Mouse (Mus musculus) MEL (cell line): ENCODE results near the gene Acox3. TPM values are rescaled to one million over a fixed set of nuclear protein-coding genes. Genes with fewer than 3 reads are reported as not detected.

ENCODE experiments used
- DNase-seq: peaks from one replicate; pipeline ENCODE4 v3.0.0; 2011; ENCODE audit warnings: low read depth, low spot score
- H3K27ac ChIP-seq: 2 replicates; pipeline ENCODE4 v1.5.1; 2012; ENCODE audit warnings: low read depth, mild to moderate bottlenecking, control low read depth, low read length, moderate library complexity; ENCODE audit not compliant: control insufficient read depth
- H3K27me3 ChIP-seq, 2 experiments: fragments of 150-350 bp in 1 of 2; sonication (generic) in 1 of 2; 2 replicates each; pipeline ENCODE4 v1.6.1; 2012; ENCODE audit warnings: low read length in 2 of 2, mild to moderate bottlenecking in 2 of 2, improper control_type of control experiment in 1 of 2, moderate library complexity in 1 of 2; ENCODE audit not compliant: insufficient read depth in 2 of 2, control insufficient read depth in 1 of 2
- H3K36me3 ChIP-seq, 2 experiments: 2 replicates each; pipeline ENCODE4 v1.6.1; 2012 to 2014; ENCODE audit warnings: low read length in 2 of 2, improper control_type of control experiment in 1 of 2, inconsistent platforms in 1 of 2, mild to moderate bottlenecking in 1 of 2; ENCODE audit not compliant: insufficient read depth in 2 of 2, control insufficient read depth in 1 of 2
- H3K4me1 ChIP-seq, 2 experiments: fragments of 150-350 bp in 1 of 2; sonication (generic) in 1 of 2; 2 replicates each; pipeline ENCODE4 v1.6.1; 2012; ENCODE audit warnings: low read length in 2 of 2, improper control_type of control experiment in 1 of 2, mild to moderate bottlenecking in 1 of 2; ENCODE audit not compliant: insufficient read depth in 2 of 2, control insufficient read depth in 1 of 2
- H3K4me3 ChIP-seq, 2 experiments: fragments of 150-350 bp in 1 of 2; sonication (generic) in 1 of 2; 2 replicates each; pipeline ENCODE4 v1.5.1; 2012; ENCODE audit warnings: low read depth in 2 of 2, low read length in 2 of 2, mild to moderate bottlenecking in 2 of 2, moderate library complexity in 2 of 2, control low read depth in 1 of 2, improper control_type of control experiment in 1 of 2; ENCODE audit not compliant: control insufficient read depth in 1 of 2, insufficient read depth in 1 of 2
- H3K79me2 ChIP-seq: 2 replicates; pipeline ENCODE4 v1.6.1; 2012; ENCODE audit warnings: mild to moderate bottlenecking, low read length, moderate library complexity; ENCODE audit not compliant: control insufficient read depth, poor library complexity, insufficient read depth
- H3K9ac ChIP-seq: 2 replicates; pipeline ENCODE4 v1.6.1; 2012; ENCODE audit warnings: low read depth, mild to moderate bottlenecking, control low read depth, low read length, moderate library complexity; ENCODE audit not compliant: control insufficient read depth, poor library complexity, severe bottlenecking
- H3K9me3 ChIP-seq: fragments of 150-350 bp; sonication (generic); replicated peaks from 2 replicates; pipeline ENCODE4 v1.6.1; 2012; ENCODE audit warnings: mild to moderate bottlenecking, low read length, improper control_type of control experiment, moderate library complexity; ENCODE audit not compliant: insufficient read depth
- BHLHE40 ChIP-seq: IDR thresholded peaks from 2 replicates; pipeline ENCODE4 v1.6.1; 2012; ENCODE audit warnings: low read depth, mild to moderate bottlenecking, inconsistent platforms, low read length, improper control_type of control experiment, borderline replicate concordance
- CHD2 ChIP-seq: IDR thresholded peaks from 2 replicates; pipeline ENCODE4 v1.6.1; 2011; ENCODE audit warnings: low read length, improper control_type of control experiment
- E2F4 ChIP-seq: IDR thresholded peaks from 2 replicates; pipeline ENCODE4 v1.6.1; 2011; ENCODE audit warnings: low read depth, low read length, improper control_type of control experiment, borderline replicate concordance
- EP300 ChIP-seq, 2 experiments: IDR thresholded peaks; 2 replicates each; pipeline ENCODE4 v1.6.1; 2011; ENCODE audit warnings: improper control_type of control experiment in 2 of 2, low read length in 2 of 2, low read depth in 1 of 2, mild to moderate bottlenecking in 1 of 2
- ETS1 ChIP-seq: IDR thresholded peaks from 2 replicates; pipeline ENCODE4 v1.6.1; 2012; ENCODE audit warnings: low read depth, mild to moderate bottlenecking, inconsistent platforms, low read length, improper control_type of control experiment, moderate library complexity
- GATA1 ChIP-seq: IDR thresholded peaks from 2 replicates; pipeline ENCODE4 v1.6.1; 2011; ENCODE audit warnings: low read depth, low read length, improper control_type of control experiment
- HCFC1 ChIP-seq: IDR thresholded peaks from 2 replicates; pipeline ENCODE4 v1.6.1; 2012; ENCODE audit warnings: low read depth, mild to moderate bottlenecking, inconsistent platforms, low read length, improper control_type of control experiment, moderate library complexity
- KAT2A ChIP-seq: conservative IDR thresholded peaks from 2 replicates; pipeline ENCODE4 v1.6.1; 2012; ENCODE audit warnings: low read depth, low read length, improper control_type of control experiment, inconsistent platforms
- MAZ ChIP-seq: IDR thresholded peaks from 2 replicates; pipeline ENCODE4 v1.6.1; 2012; ENCODE audit warnings: low read depth, mild to moderate bottlenecking, inconsistent platforms, low read length, improper control_type of control experiment
- MEF2A ChIP-seq: IDR thresholded peaks from 2 replicates; pipeline ENCODE4 v1.6.1; 2014; ENCODE audit warnings: low read depth, mild to moderate bottlenecking, inconsistent platforms, low read length, improper control_type of control experiment; ENCODE audit not compliant: poor library complexity, insufficient replicate concordance, severe bottlenecking; ENCODE audit errors: extremely low read depth
- MYB ChIP-seq: IDR thresholded peaks from 2 replicates; pipeline ENCODE4 v1.6.1; 2011; ENCODE audit warnings: mild to moderate bottlenecking, low read depth, low read length, improper control_type of control experiment
- NELFE ChIP-seq: IDR thresholded peaks from 2 replicates; pipeline ENCODE4 v1.6.1; 2011; ENCODE audit warnings: low read depth, low read length, improper control_type of control experiment
- POLR2A ChIP-seq, 2 experiments: IDR thresholded peaks; 2 replicates each; pipeline ENCODE4 v1.6.1; 2011 to 2012; ENCODE audit warnings: low read length in 2 of 2, mild to moderate bottlenecking in 2 of 2, control low read depth in 1 of 2, improper control_type of control experiment in 1 of 2, low read depth in 1 of 2, moderate library complexity in 1 of 2; ENCODE audit not compliant: control insufficient read depth in 1 of 2, insufficient read depth in 1 of 2, poor library complexity in 1 of 2
- POLR2AphosphoS5 ChIP-seq: IDR thresholded peaks from 2 replicates; pipeline ENCODE4 v1.6.1; 2012; ENCODE audit warnings: low read depth, borderline replicate concordance, mild to moderate bottlenecking, inconsistent platforms, low read length, moderate library complexity, mixed read lengths
- SIN3A ChIP-seq: IDR thresholded peaks from 2 replicates; pipeline ENCODE4 v1.6.1; 2012; ENCODE audit warnings: low read length, improper control_type of control experiment, inconsistent platforms
- SMC3 ChIP-seq: IDR thresholded peaks from 2 replicates; pipeline ENCODE4 v1.6.1; 2011; ENCODE audit warnings: low read depth, low read length, improper control_type of control experiment
- TAL1 ChIP-seq: IDR thresholded peaks from 2 replicates; pipeline ENCODE4 v1.6.1; 2012; ENCODE audit warnings: mild to moderate bottlenecking, inconsistent platforms, low read length, moderate library complexity, mixed read lengths
- TCF12 ChIP-seq: IDR thresholded peaks from 2 replicates; pipeline ENCODE4 v1.6.1; 2014; ENCODE audit warnings: low read depth, mild to moderate bottlenecking, inconsistent platforms, low read length, improper control_type of control experiment, moderate library complexity
- USF1 ChIP-seq: IDR thresholded peaks from 2 replicates; pipeline ENCODE4 v1.6.1; 2014; ENCODE audit warnings: low read depth, mild to moderate bottlenecking, inconsistent platforms, low read length, improper control_type of control experiment, moderate library complexity
- USF2 ChIP-seq, 2 experiments: IDR thresholded peaks; 2 replicates each; pipeline ENCODE4 v1.6.1; 2011 to 2012; ENCODE audit warnings: improper control_type of control experiment in 2 of 2, low read length in 2 of 2, borderline replicate concordance in 1 of 2, inconsistent platforms in 1 of 2, low read depth in 1 of 2, mild to moderate bottlenecking in 1 of 2; ENCODE audit not compliant: insufficient read depth in 1 of 2
- ZC3H11A ChIP-seq: IDR thresholded peaks from 2 replicates; pipeline ENCODE4 v1.6.1; 2012; ENCODE audit warnings: low read depth, mild to moderate bottlenecking, inconsistent platforms, low read length, improper control_type of control experiment
- ZKSCAN1 ChIP-seq: IDR thresholded peaks from 2 replicates; pipeline ENCODE4 v1.6.1; 2012; ENCODE audit warnings: low read depth, mild to moderate bottlenecking, inconsistent platforms, low read length, improper control_type of control experiment, moderate library complexity
- ZNF384 ChIP-seq: IDR thresholded peaks from 2 replicates; pipeline ENCODE4 v1.6.1; 2012; ENCODE audit warnings: low read depth, mild to moderate bottlenecking, inconsistent platforms, low read length, improper control_type of control experiment
- polyA plus RNA-seq, 2 experiments: library from polyadenylated mRNA; stranded (reverse) in 1 of 2; unstranded in 1 of 2; fragments of >175 nt in 1 of 2; fragments of >200 nt in 1 of 2; gene quantifications; 2 replicates each; pipeline versions ENCODE4 v1.2.1 to v1.2.4; 2012; ENCODE audit warnings: low replicate concordance in 2 of 2, low read depth in 1 of 2; ENCODE audit not compliant: insufficient read length in 2 of 2, insufficient read depth in 1 of 2, missing spikeins in 1 of 2
- total RNA-seq: library from RNA; depleted of rRNA; stranded (reverse); fragments of 300-350 nt; gene quantifications from 2 replicates; pipeline ENCODE4 v1.2.3, GENCODE M21; 2012

The Acox3 gene
- total and polyA plus RNA-seq, 3 experiments, result 6.5 to 11.4 TPM; not detected in 1

DNA sequence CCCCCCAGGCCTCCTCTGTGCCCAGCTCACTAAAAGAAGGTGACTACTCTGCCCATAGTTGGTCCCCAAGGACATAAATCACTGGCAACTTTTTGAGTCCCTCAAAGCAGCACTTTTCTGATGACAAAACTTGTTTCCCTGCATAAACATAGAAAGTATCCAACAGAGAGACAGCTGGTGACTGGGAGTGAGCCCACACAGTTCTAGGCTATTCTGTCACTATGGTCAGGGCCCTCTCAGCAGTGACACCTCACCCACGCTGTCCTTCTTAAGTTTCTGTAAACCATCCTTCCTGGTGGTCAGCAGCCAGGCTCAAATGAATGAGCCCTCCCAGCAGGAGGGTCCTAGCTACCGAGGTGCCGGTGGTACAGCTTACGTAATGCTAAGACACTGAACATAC lies 16.2 kb upstream of the Acox3 start:
- no peak overlapping the region for H3K4me3 ChIP-seq
- TF ChIP-seq EP300 (IDR thresholded peaks at IDR 0.05; ENCODE audit: low read depth in 1 of 2, low read length in 2 of 2) (no peak), E2F4 (no peak), SIN3A (no peak), ZC3H11A (no peak), POLR2AphosphoS5 (no peak), MYB (no peak), ZNF384 (no peak), GATA1 (no peak), MAZ (no peak), KAT2A (no peak), CHD2 (no peak), HCFC1 (no peak), USF2 (IDR thresholded peaks at IDR 0.05; ENCODE audit: borderline replicate concordance in 1 of 2, insufficient read depth in 1 of 2, low read depth in 1 of 2, low read length in 2 of 2) (no peak), NELFE (no peak), MEF2A (no peak), SMC3 (no peak), TAL1 (no peak), ETS1 (no peak), POLR2A (IDR thresholded peaks at IDR 0.05; ENCODE audit: control insufficient read depth in 1 of 2, insufficient read depth in 1 of 2, low read depth in 1 of 2, low read length in 2 of 2, poor library complexity in 1 of 2) (no peak), USF1 (no peak)
- TF ChIP-seq, all 39 proteins: peak for 0
- no peaks in the 10 kb centered on the region for H3K79me2 ChIP-seq
- H3K27me3 ChIP-seq, result no peaks in the 10 kb centered on the region
- H3K36me3 ChIP-seq, result peaks cover 0 to 23% of the 10 kb centered on the region in 2 experiments; a peak in 2 of 4 replicates
- H3K27ac ChIP-seq, result no peak overlapping the region
- no peaks in the 10 kb centered on the region for H3K4me1 ChIP-seq
- DNase-seq, result no peak
- no peak overlapping the region for H3K9ac ChIP-seq
- no peaks in the 10 kb centered on the region for H3K9me3 ChIP-seq

DNA sequence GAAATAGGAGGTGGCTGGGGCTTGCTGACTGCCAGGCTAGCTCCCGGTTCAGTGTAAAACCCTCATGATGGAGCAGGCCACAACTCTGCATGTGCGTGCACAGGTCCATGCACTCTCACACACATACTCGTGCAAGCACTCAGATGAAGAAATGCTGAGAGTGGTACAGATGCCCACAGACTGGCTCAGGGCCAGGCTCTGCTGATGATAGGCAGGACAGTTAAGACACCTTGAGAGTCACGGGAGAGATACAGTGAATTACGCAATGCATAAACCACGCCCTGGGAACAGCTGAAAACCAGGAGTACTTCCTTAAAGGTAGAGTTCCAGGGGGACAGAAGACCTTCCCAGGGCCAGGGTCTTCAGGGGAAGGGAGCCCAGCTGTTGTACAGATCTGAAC lies 11.3 kb upstream of the Acox3 start:
- TF ChIP-seq POLR2A (IDR thresholded peaks at IDR 0.05; ENCODE audit: control insufficient read depth in 1 of 2, insufficient read depth in 1 of 2, low read depth in 1 of 2, low read length in 2 of 2, poor library complexity in 1 of 2) (no peak; a peak in 1 of 4 replicates), BHLHE40 (no peak), GATA1 (no peak), EP300 (IDR thresholded peaks at IDR 0.05; ENCODE audit: low read depth in 1 of 2, low read length in 2 of 2) (no peak), TCF12 (no peak), SMC3 (no peak), SIN3A (no peak), ZKSCAN1 (no peak), TAL1 (no peak), NELFE (no peak), ETS1 (no peak)
- no peaks in the 10 kb centered on the region for H3K9me3 ChIP-seq
- peaks cover 7 to 17% of the 10 kb centered on the region in 2 experiments; a peak in 3 of 4 replicates for H3K36me3 ChIP-seq
- no peaks in the 10 kb centered on the region for H3K27me3 ChIP-seq
- DNase-seq, result no peak
- H3K9ac ChIP-seq, result no peak overlapping the region
- H3K4me3 ChIP-seq, result no peak overlapping the region
- H3K27ac ChIP-seq, result no peak overlapping the region
- H3K4me1 ChIP-seq, result peaks cover 0 to 9% of the 10 kb centered on the region in 2 experiments; a peak in 1 of 4 replicates
- H3K79me2 ChIP-seq, result peaks cover 14% of the 10 kb centered on the region
